In the genomic region with DNA sequence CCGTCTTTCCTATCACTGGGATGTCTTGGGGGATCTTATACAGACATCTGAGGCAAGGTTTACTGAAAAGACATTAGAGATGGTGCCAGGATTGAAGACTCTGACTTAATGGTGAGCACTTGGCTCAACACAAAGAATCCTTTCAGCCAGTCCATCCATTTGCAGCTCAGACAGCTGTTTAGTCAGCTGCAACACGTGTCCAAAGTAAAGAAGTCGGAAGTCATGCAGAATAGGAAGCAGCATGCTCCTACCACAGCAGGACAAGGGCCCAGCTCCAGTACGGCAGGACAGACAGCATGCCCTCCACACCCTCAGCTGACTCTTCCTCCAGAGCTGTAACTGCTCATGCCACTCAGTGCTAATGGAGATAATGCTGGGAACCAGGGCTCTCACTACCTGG, we compare ENCODE assay signal across 17 mouse cellular contexts.
"Had no signal": no experiment of that assay in that cellular context is flagged by ENCODE, and none has a peak within 500 bp of the region (broad histone marks: within the 10 kb centered on the region; RNA-seq: fewer than 3 reads in every experiment).

No protein-coding gene starts in this region.

- DNase-seq: kidney, adult 9 months; kidney, postnatal 10 days; kidney, postnatal 4 days; lung, embryonic 14.5 days; lung, postnatal 10 days; lung, postnatal 4 days; retina, postnatal 1 day; right cerebral cortex, postnatal 4 days; spleen, adult 18-20 months; thymus, adult 2 months; thymus, postnatal 25 days had no signal

- H3K27me3 ChIP-seq: liver, embryonic 15.5 days had no signal

- H3K4me2 ChIP-seq: liver, embryonic 11.5 days; liver, embryonic 15.5 days; lung, embryonic 14.5 days had no signal

- H3K4me1 ChIP-seq: limb, embryonic 10.5 days had no signal

- H3K27ac ChIP-seq: left cerebral cortex, adult 2 months; limb, embryonic 10.5 days; liver, embryonic 15.5 days had no signal

- H3K36me3 ChIP-seq: liver, embryonic 15.5 days had no signal

- H3K9ac ChIP-seq: liver, embryonic 15.5 days; lung, embryonic 14.5 days had no signal

- ATAC-seq: intestine, postnatal 0 days; midbrain, embryonic 16.5 days had no signal

- H3K4me3 ChIP-seq: left cerebral cortex, adult 2 months; limb, embryonic 10.5 days; liver, embryonic 15.5 days had no signal

- H3K9me3 ChIP-seq: limb, embryonic 10.5 days; liver, embryonic 15.5 days had no signal
